Mouse (Mus musculus): Measurements from ENCODE around the gene Rbfox2.

DNA sequence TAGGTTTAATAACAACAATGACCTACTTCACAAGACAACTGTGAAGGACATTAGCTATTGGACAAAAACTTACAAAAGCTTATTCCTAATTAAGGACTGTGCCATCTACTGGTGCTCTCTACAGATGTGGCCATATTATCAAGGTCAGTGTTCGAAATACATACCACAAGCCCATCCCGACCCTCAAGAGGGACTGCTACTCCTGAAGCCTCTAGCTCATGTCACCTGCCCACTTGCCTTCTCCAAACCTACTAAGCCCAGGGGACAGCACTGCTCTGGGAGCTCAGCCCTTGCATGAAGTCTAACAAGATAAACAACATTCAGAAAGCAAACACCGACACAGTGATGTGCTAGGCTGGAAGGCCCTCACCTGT, 103.9 kb downstream of the Rbfox2 start:
- TF ChIP-seq CTCF (IDR thresholded peaks at IDR 0.05; ENCODE audit: borderline replicate concordance, insufficient read depth, low read length) = no peak
- no peak for TF ChIP-seq POLR2A (IDR thresholded peaks at IDR 0.05; ENCODE audit: low read depth, low read length)
